Mouse (Mus musculus) neural tube, embryonic 10.5 days (tissue): ENCODE results near the gene Zfp830.

ENCODE experiments used
- DNase-seq: peaks from one replicate; pipeline ENCODE4 v3.0.0-alpha.2; 2017; ENCODE audit warnings: low spot score; ENCODE audit errors: extremely low spot score

Zfp830 gene

GRCm38 (mm10) chr11:82763742-82764437 is at the start of gene Zfp830, which contains the start of gene Cct6b:
Gene Zfp830, plus strand, starts transcription at chr11:82764345.
Gene Cct6b, minus strand, starts transcription at chr11:82764321.
- peak; percentile 88 for DNase-seq

GRCm38 (mm10) chr11:82719294-82719693 is 44.9 kb upstream of the Zfp830 start:
- DNase-seq = no peak

GRCm38 (mm10) chr11:82726862-82727261 is 37.3 kb upstream of the Zfp830 start:
- DNase-seq = no peak

GRCm38 (mm10) chr11:82734227-82734626 is 29.9 kb upstream of the Zfp830 start:
- no peak for DNase-seq

- no peak for DNase-seq
Observed at GRCm38 (mm10) chr11:82739006-82739405, 25.1 kb upstream of the Zfp830 start.

GRCm38 (mm10) chr11:82746138-82746537 is 18.0 kb upstream of the Zfp830 start:
- DNase-seq = peak; percentile 33

- no peak for DNase-seq
Observed at GRCm38 (mm10) chr11:82746857-82747366, 17.2 kb upstream of the Zfp830 start.

GRCm38 (mm10) chr11:82752349-82753115 is 11.6 kb upstream of the Zfp830 start:
- DNase-seq = no peak

GRCm38 (mm10) chr11:82755919-82756318 is 8.2 kb upstream of the Zfp830 start:
- no peak for DNase-seq

- DNase-seq = no peak
Observed at GRCm38 (mm10) chr11:82762286-82762829, 1.8 kb upstream of the Zfp830 start.

GRCm38 (mm10) chr11:82763261-82763660 is 884 bp upstream of the Zfp830 start:
- no peak for DNase-seq

- no peak for DNase-seq
Observed at GRCm38 (mm10) chr11:82764438-82764924, 336 bp downstream of the Zfp830 start.

- DNase-seq = no peak
Observed at GRCm38 (mm10) chr11:82780134-82780533, 16.0 kb downstream of the Zfp830 start.

- peak; percentile 94 for DNase-seq
Observed at GRCm38 (mm10) chr11:82780983-82781903, 17.1 kb downstream of the Zfp830 start, which contains the start of gene Lig3. Gene Lig3, plus strand, starts transcription at chr11:82781108.

- DNase-seq = no peak
Observed at GRCm38 (mm10) chr11:82782197-82782596, 18.1 kb downstream of the Zfp830 start.

- DNase-seq = no peak
Observed at GRCm38 (mm10) chr11:82783453-82783852, 19.3 kb downstream of the Zfp830 start.

- no peak for DNase-seq
Observed at GRCm38 (mm10) chr11:82806656-82807055, 42.5 kb downstream of the Zfp830 start.

GRCm38 (mm10) chr11:82807370-82807769 is 43.2 kb downstream of the Zfp830 start:
- DNase-seq = no peak

- no peak for DNase-seq
Observed at GRCm38 (mm10) chr11:82808485-82808884, 44.3 kb downstream of the Zfp830 start.
